Mouse (Mus musculus): ENCODE results near the gene Clstn2.

GRCm38 (mm10) chr9:97476961-97477360, 556.0 kb downstream of the Clstn2 start:
- no peak for TF ChIP-seq CTCF (IDR thresholded peaks at IDR 0.05; ENCODE audit: low read depth, low read length)
- no peak for TF ChIP-seq GATA2 (IDR thresholded peaks at IDR 0.05; ENCODE audit: borderline replicate concordance, low read depth, low read length)
- TF ChIP-seq TAL1 (conservative IDR thresholded peaks at IDR 0.05; ENCODE audit: low read depth, low read length), result no peak
